Mouse (Mus musculus): Measurements from ENCODE around the gene Tmub2.

GRCm38 (mm10) chr11:102268520-102269244, 16.0 kb upstream of the Tmub2 start, which contains the start of gene Asb16:
- TF ChIP-seq GATA1 (IDR thresholded peaks at IDR 0.05; ENCODE audit: low read length) (no peak), TAL1 (IDR thresholded peaks at IDR 0.05; ENCODE audit: low read length) (no peak)

Measured in erythroblast, embryonic 14.5 days (primary cell).